Mouse (Mus musculus) liver, embryonic 14.5 days (tissue): ENCODE measurements around the gene Zfand4.

ENCODE experiments used
- CTCF ChIP-seq: IDR thresholded peaks from 2 replicates; pipeline ENCODE4 v1.5.1; 2016; ENCODE audit warnings: antibody characterized with exemption, low read depth, control low read depth
- EP300 ChIP-seq: IDR thresholded peaks from 2 replicates; pipeline ENCODE4 v1.6.1; 2016; ENCODE audit warnings: antibody characterized with exemption, low read depth

- TF ChIP-seq CTCF (no peak), EP300 (no peak)
Observed at GRCm38 (mm10) chr6:116337466-116337834, 73.4 kb downstream of the Zfand4 start.
